ENCODE assay signal across 22 mouse cellular contexts in the genomic region with DNA sequence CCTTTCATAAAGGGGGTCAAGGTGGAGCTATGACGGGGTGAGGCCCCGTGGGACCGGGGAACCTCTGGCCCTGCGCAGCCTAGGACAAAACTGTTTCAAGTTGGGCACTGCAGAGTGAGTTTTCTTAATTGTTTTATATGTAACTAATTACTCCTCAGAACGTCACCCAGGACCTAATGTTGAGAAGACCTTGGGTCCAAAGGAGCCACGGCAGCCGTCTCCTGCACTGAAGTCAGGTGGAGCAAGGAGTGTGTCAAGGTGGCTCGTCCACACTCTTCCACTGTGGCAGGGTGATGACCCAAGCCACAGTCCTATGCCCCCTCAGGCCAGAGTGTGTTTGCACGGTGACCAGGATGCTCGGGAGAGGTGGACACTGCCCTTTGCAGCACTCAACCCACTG. TPM values are rescaled to one million over a fixed set of nuclear protein-coding genes. Genes with fewer than 3 reads are reported as not detected.
"Had no signal": no experiment of that assay in that cellular context is flagged by ENCODE, and none has a peak within 500 bp of the region (broad histone marks: within the 10 kb centered on the region; RNA-seq: fewer than 3 reads in every experiment).

No protein-coding gene starts in this region.

- H3K27ac ChIP-seq: intestine, embryonic 15.5 days; limb, embryonic 12.5 days; limb, embryonic 15.5 days; liver, embryonic 14.5 days; macrophage; midbrain, embryonic 12.5 days; midbrain, embryonic 15.5 days; neural tube, embryonic 12.5 days; neural tube, embryonic 15.5 days had no signal

- H3K27me3 ChIP-seq: intestine, embryonic 15.5 days; limb, embryonic 12.5 days; limb, embryonic 15.5 days; midbrain, embryonic 15.5 days; neural tube, embryonic 12.5 days; neural tube, embryonic 15.5 days had no signal

- H3K9ac ChIP-seq: intestine, embryonic 15.5 days; limb, embryonic 12.5 days; limb, embryonic 15.5 days; liver, embryonic 14.5 days; midbrain, embryonic 12.5 days; midbrain, embryonic 15.5 days; neural tube, embryonic 12.5 days; neural tube, embryonic 15.5 days had no signal

- DNase-seq: left cerebral cortex, postnatal 4 days; lung, adult 2 months; lung, postnatal 14 days; right cerebral cortex, adult 18-20 months; right cerebral cortex, postnatal 14 days; right cerebral cortex, postnatal 4 days; thymus, adult 18-20 months; thymus, postnatal 14 days; thymus, postnatal 4 days had no signal

- H3K4me2 ChIP-seq: intestine, embryonic 15.5 days; limb, embryonic 12.5 days; limb, embryonic 15.5 days; liver, embryonic 11.5 days; midbrain, embryonic 12.5 days; midbrain, embryonic 15.5 days; neural tube, embryonic 12.5 days; neural tube, embryonic 15.5 days had no signal

- H3K4me3 ChIP-seq: intestine, embryonic 15.5 days; limb, embryonic 12.5 days; limb, embryonic 15.5 days; midbrain, embryonic 12.5 days; midbrain, embryonic 15.5 days; neural tube, embryonic 12.5 days; neural tube, embryonic 15.5 days had no signal

- H3K9me3 ChIP-seq: intestine, embryonic 15.5 days; limb, embryonic 12.5 days; limb, embryonic 15.5 days; midbrain, embryonic 12.5 days; midbrain, embryonic 15.5 days; neural tube, embryonic 12.5 days; neural tube, embryonic 15.5 days had no signal

- ATAC-seq: hindbrain, embryonic 16.5 days; intestine, embryonic 15.5 days; midbrain, embryonic 15.5 days had no signal

RNA-seq across cellular contexts. Expression of a gene that starts 11.7 kb away (rescaled TPM):
- polyA plus RNA-seq: intestine, embryonic 15.5 days; limb, embryonic 12.5 days; limb, embryonic 15.5 days; liver, embryonic 11.5 days; liver, embryonic 14.5 days; lung, adult 2 months; lung, embryonic 16.5 days; macrophage; stomach, embryonic 16.5 days had no signal

RNA-seq across cellular contexts. Expression of a gene that starts 15.6 kb away (rescaled TPM):
- polyA plus RNA-seq: macrophage had no signal

RNA-seq across cellular contexts. Expression of a gene that starts 29.1 kb away (rescaled TPM):
- polyA plus RNA-seq: macrophage had no signal
